Mouse (Mus musculus) liver, embryonic 14.5 days (tissue): ENCODE measurements around the gene Fut9. TPM values are rescaled to one million over a fixed set of nuclear protein-coding genes. Genes with fewer than 3 reads are reported as not detected.

Experiments used
- ATAC-seq: fragments of 200-750 bp; cut with Nextera tagmentation; 2 replicates; pipeline ENCODE4 v1.8.0; 2017; ENCODE audit warnings: moderate number of reproducible peaks, mild to moderate bottlenecking, moderate library complexity; ENCODE audit not compliant: insufficient read depth
- DNase-seq, 3 experiments: peaks; one replicate each; pipeline ENCODE4 v3.0.0-alpha.2; 2012 to 2013; ENCODE audit warnings: low read depth in 3 of 3, low spot score in 3 of 3
- H3K27ac ChIP-seq: fragments of 300-500 bp; sonication (generic); 2 replicates; pipeline ENCODE4 v1.5.1; 2014; ENCODE audit warnings: moderate library complexity, mild to moderate bottlenecking, control low read depth, inconsistent platforms
- H3K27me3 ChIP-seq: fragments of 300-500 bp; sonication (generic); 2 replicates; pipeline ENCODE4 v1.6.1; 2014; ENCODE audit warnings: mild to moderate bottlenecking, low read length, moderate library complexity; ENCODE audit not compliant: control insufficient read depth, insufficient read depth
- H3K36me3 ChIP-seq: fragments of 300-500 bp; sonication (generic); replicated peaks from 2 replicates; pipeline ENCODE4 v1.6.1; 2014; ENCODE audit warnings: low read depth; ENCODE audit not compliant: control insufficient read depth, insufficient read depth
- H3K4me1 ChIP-seq, 2 experiments: fragments of 200-500 bp in 1 of 2; fragments of 300-500 bp in 1 of 2; sonication (generic) in 1 of 2; replicated peaks; 2 replicates each; pipeline ENCODE4 v1.6.1; 2012 to 2014; ENCODE audit warnings: antibody characterized with exemption in 1 of 2, inconsistent platforms in 1 of 2, low read length in 1 of 2; ENCODE audit not compliant: control insufficient read depth in 2 of 2, insufficient read depth in 2 of 2
- H3K4me2 ChIP-seq: fragments of 300-500 bp; sonication (generic); 2 replicates; pipeline ENCODE4 v1.6.1; 2014; ENCODE audit warnings: low read depth, mild to moderate bottlenecking, control low read depth, moderate library complexity
- H3K4me3 ChIP-seq, 2 experiments: fragments of 200-500 bp in 1 of 2; fragments of 300-500 bp in 1 of 2; sonication (generic) in 1 of 2; 2 replicates each; pipeline ENCODE4 v1.5.1; 2012 to 2014; ENCODE audit warnings: low read depth in 2 of 2, low read length in 2 of 2, mild to moderate bottlenecking in 2 of 2, control low read depth in 1 of 2, inconsistent platforms in 1 of 2, moderate library complexity in 1 of 2; ENCODE audit not compliant: insufficient read depth in 1 of 2
- H3K9ac ChIP-seq: fragments of 300-500 bp; sonication (generic); replicated peaks from 2 replicates; pipeline ENCODE4 v1.6.1; 2014; ENCODE audit warnings: mild to moderate bottlenecking, control low read depth, moderate library complexity
- H3K9me3 ChIP-seq: fragments of 300-500 bp; sonication (generic); 2 replicates; pipeline ENCODE4 v1.6.1; 2016; ENCODE audit warnings: low read length, mixed read lengths; ENCODE audit not compliant: control insufficient read depth
- CTCF ChIP-seq: IDR thresholded peaks from 2 replicates; pipeline ENCODE4 v1.5.1; 2016; ENCODE audit warnings: antibody characterized with exemption, low read depth, control low read depth
- EP300 ChIP-seq: IDR thresholded peaks from 2 replicates; pipeline ENCODE4 v1.6.1; 2016; ENCODE audit warnings: antibody characterized with exemption, low read depth
- WGBS: fragments of 180-500 bp; shearing (Covaris S2); extraction: QIAGEN DNeasy Blood & Tissue Kit; methylation state at CpG from one replicate; pipeline ENCODE4 v1.1.7; 2014; ENCODE audit not compliant: insufficient replicate concordance; 5-methylcytosine and 5-hydroxymethylcytosine counted together
- polyA plus RNA-seq, 2 experiments: library from polyadenylated mRNA; depleted of rRNA in 1 of 2; stranded (reverse) in 1 of 2; unstranded in 1 of 2; fragments of >200 nt; fragmentation: Nextera tagmentation in 1 of 2; extraction: Ambion mirVana in 1 of 2; gene quantifications; 2 replicates each; pipeline versions ENCODE4 v1.2.1 to v1.2.3; 2012 to 2014

Gene Fut9
- polyA plus RNA-seq, 2 experiments = not detected

GRCm38 (mm10) chr4:25768657-25769056, 31.4 kb downstream of the Fut9 start:
- H3K27me3 ChIP-seq = no peaks in the 10 kb centered on the region
- no peak overlapping the region for H3K9ac ChIP-seq
- H3K9me3 ChIP-seq = no peaks in the 10 kb centered on the region
- H3K36me3 ChIP-seq = no peaks in the 10 kb centered on the region
- TF ChIP-seq EP300 (no peak), CTCF (no peak)
- H3K4me3 ChIP-seq = no peak overlapping the region
- no peak for DNase-seq
- no peaks in the 10 kb centered on the region for H3K4me1 ChIP-seq
- no peak overlapping the region for H3K27ac ChIP-seq
- no peak for ATAC-seq
- 56% methylated on average over 3 of the region's 3 CpGs for WGBS
- H3K4me2 ChIP-seq = no peak overlapping the region

- Histone ChIP-seq H3K9ac (no peak overlapping the region), H3K4me3 (no peak overlapping the region), H3K36me3 (no peaks in the 10 kb centered on the region), H3K4me1 (no peaks in the 10 kb centered on the region), H3K4me2 (no peak overlapping the region), H3K9me3 (no peaks in the 10 kb centered on the region), H3K27ac (no peak overlapping the region), H3K27me3 (no peaks in the 10 kb centered on the region)
- ATAC-seq = no peak
- DNase-seq = no peak
- no peak for TF ChIP-seq EP300
- no peak for TF ChIP-seq CTCF
Observed at GRCm38 (mm10) chr4:25763091-25763490, 37.0 kb downstream of the Fut9 start.

GRCm38 (mm10) chr4:25757909-25758548, 42.0 kb downstream of the Fut9 start:
- ATAC-seq = no peak
- no peak for DNase-seq
- no peaks in the 10 kb centered on the region for H3K9me3 ChIP-seq
- H3K36me3 ChIP-seq = no peaks in the 10 kb centered on the region
- no peak overlapping the region for H3K9ac ChIP-seq
- H3K4me2 ChIP-seq = no peak overlapping the region
- 50% methylated on average over 4 of the region's 5 CpGs for WGBS
- no peak for TF ChIP-seq EP300
- TF ChIP-seq CTCF = no peak
- no peak overlapping the region for H3K27ac ChIP-seq
- H3K27me3 ChIP-seq = no peaks in the 10 kb centered on the region
- no peaks in the 10 kb centered on the region for H3K4me1 ChIP-seq
- H3K4me3 ChIP-seq = no peak overlapping the region

- H3K4me3 ChIP-seq = no peak overlapping the region
- TF ChIP-seq CTCF (no peak), EP300 (no peak)
- no peak for ATAC-seq
- H3K36me3 ChIP-seq = no peaks in the 10 kb centered on the region
- H3K4me1 ChIP-seq = no peaks in the 10 kb centered on the region
- no peaks in the 10 kb centered on the region for H3K9me3 ChIP-seq
- no peaks in the 10 kb centered on the region for H3K27me3 ChIP-seq
- no peak overlapping the region for H3K27ac ChIP-seq
- WGBS = 52% methylated on average over 5 of the region's 5 CpGs
- H3K9ac ChIP-seq = no peak overlapping the region
- DNase-seq = no peak
- H3K4me2 ChIP-seq = no peak overlapping the region
Observed at GRCm38 (mm10) chr4:25741553-25741952, 58.5 kb downstream of the Fut9 start.

- Histone ChIP-seq H3K27me3 (no peaks in the 10 kb centered on the region), H3K4me3 (no peak overlapping the region), H3K4me1 (no peaks in the 10 kb centered on the region), H3K9ac (no peak overlapping the region), H3K4me2 (no peak overlapping the region), H3K36me3 (no peaks in the 10 kb centered on the region), H3K9me3 (no peaks in the 10 kb centered on the region), H3K27ac (no peak overlapping the region)
- WGBS = 54% methylated on average over 4 of the region's 4 CpGs
- no peak for TF ChIP-seq CTCF
- no peak for TF ChIP-seq EP300
- no peak for DNase-seq
- ATAC-seq = no peak
Observed at GRCm38 (mm10) chr4:25738782-25739181, 61.3 kb downstream of the Fut9 start.
